Mouse (Mus musculus): ENCODE measurements around the gene Nkiras2. TPM values are rescaled to one million over a fixed set of nuclear protein-coding genes. Genes with fewer than 3 reads are reported as not detected.

The Nkiras2 gene
- polyA plus RNA-seq, 1 experiment from 2014 or later, result 65.4 TPM

- Histone ChIP-seq H3K9me3 (ENCODE audit: low read depth, low read length) (no peaks in the 10 kb centered on the region), H3K36me3 (ENCODE audit: insufficient read depth) (peaks cover 95% of the 10 kb centered on the region), H3K27me3 (ENCODE audit: insufficient read depth, low read length) (no peaks in the 10 kb centered on the region), H3K4me2 (no peak overlapping the region), H3K4me3 (ENCODE audit: low read depth, low read length) (no peak overlapping the region), H3K27ac (ENCODE audit: low read depth) (no peak overlapping the region), H3K9ac (no peak overlapping the region), H3K4me1 (ENCODE audit: insufficient read depth) (no peaks in the 10 kb centered on the region)
- ATAC-seq (ENCODE audit: insufficient read depth), result no peak
- no peak for TF ChIP-seq CTCF (IDR thresholded peaks at IDR 0.05; ENCODE audit: low read depth)
- WGBS, result 76% methylated on average over 2 of the region's 2 CpGs
- DNase-seq, result no peak
These were observed 36.2 kb upstream of the Nkiras2 start for GRCm38 (mm10) chr11:100582836-100583235.

- Histone ChIP-seq H3K9me3 (ENCODE audit: low read depth, low read length) (no peaks in the 10 kb centered on the region), H3K4me2 (no peak overlapping the region), H3K27me3 (ENCODE audit: insufficient read depth, low read length) (no peaks in the 10 kb centered on the region), H3K27ac (ENCODE audit: low read depth) (no peak overlapping the region), H3K4me1 (ENCODE audit: insufficient read depth) (no peaks in the 10 kb centered on the region), H3K36me3 (ENCODE audit: insufficient read depth) (peaks cover 99% of the 10 kb centered on the region), H3K9ac (no peak overlapping the region), H3K4me3 (ENCODE audit: low read depth, low read length) (no peak overlapping the region)
- DNase-seq, result no peak
- ATAC-seq (ENCODE audit: insufficient read depth), result no peak
- WGBS, result 86% methylated on average over 7 of the region's 7 CpGs
- TF ChIP-seq CTCF (IDR thresholded peaks at IDR 0.05; ENCODE audit: low read depth), result no peak
These were observed 34.5 kb upstream of the Nkiras2 start for GRCm38 (mm10) chr11:100584561-100584961.

- H3K9me3 ChIP-seq (ENCODE audit: low read depth, low read length), result no peaks in the 10 kb centered on the region
- H3K4me2 ChIP-seq, result no peak overlapping the region
- peaks cover 99% of the 10 kb centered on the region for H3K36me3 ChIP-seq (ENCODE audit: insufficient read depth)
- no peak overlapping the region for H3K27ac ChIP-seq (ENCODE audit: low read depth)
- H3K4me3 ChIP-seq (ENCODE audit: low read depth, low read length), result no peak overlapping the region
- TF ChIP-seq CTCF (IDR thresholded peaks at IDR 0.05; ENCODE audit: low read depth), result no peak
- no peaks in the 10 kb centered on the region for H3K27me3 ChIP-seq (ENCODE audit: insufficient read depth, low read length)
- ATAC-seq (ENCODE audit: insufficient read depth) (no peak), DNase-seq (no peak)
- WGBS, result 96% methylated on average over 3 of the region's 3 CpGs
- no peak overlapping the region for H3K9ac ChIP-seq
- H3K4me1 ChIP-seq (ENCODE audit: insufficient read depth), result no peaks in the 10 kb centered on the region
These were observed 33.9 kb upstream of the Nkiras2 start for GRCm38 (mm10) chr11:100585148-100585547.

GRCm38 (mm10) chr11:100588462-100588861 lies 30.6 kb upstream of the Nkiras2 start:
- no peak overlapping the region for H3K4me2 ChIP-seq
- no peak overlapping the region for H3K4me3 ChIP-seq (ENCODE audit: low read depth, low read length)
- H3K9ac ChIP-seq, result no peak overlapping the region
- WGBS, result 94% methylated on average over 2 of the region's 2 CpGs
- no peaks in the 10 kb centered on the region for H3K4me1 ChIP-seq (ENCODE audit: insufficient read depth)
- TF ChIP-seq CTCF (IDR thresholded peaks at IDR 0.05; ENCODE audit: low read depth), result no peak
- no peaks in the 10 kb centered on the region for H3K27me3 ChIP-seq (ENCODE audit: insufficient read depth, low read length)
- H3K27ac ChIP-seq (ENCODE audit: low read depth), result no peak overlapping the region
- DNase-seq, result no peak
- ATAC-seq (ENCODE audit: insufficient read depth), result no peak
- H3K9me3 ChIP-seq (ENCODE audit: low read depth, low read length), result no peaks in the 10 kb centered on the region
- peaks cover 100% of the 10 kb centered on the region for H3K36me3 ChIP-seq (ENCODE audit: insufficient read depth)

GRCm38 (mm10) chr11:100592346-100593046 lies 26.5 kb upstream of the Nkiras2 start:
- peaks cover 96% of the 10 kb centered on the region for H3K36me3 ChIP-seq (ENCODE audit: insufficient read depth)
- 90% methylated on average over 11 of the region's 11 CpGs for WGBS
- H3K27me3 ChIP-seq (ENCODE audit: insufficient read depth, low read length), result no peaks in the 10 kb centered on the region
- no peaks in the 10 kb centered on the region for H3K9me3 ChIP-seq (ENCODE audit: low read depth, low read length)
- DNase-seq, result no peak
- no peak overlapping the region for H3K4me3 ChIP-seq (ENCODE audit: low read depth, low read length)
- H3K9ac ChIP-seq, result no peak overlapping the region
- H3K4me1 ChIP-seq (ENCODE audit: insufficient read depth), result no peaks in the 10 kb centered on the region
- H3K4me2 ChIP-seq, result no peak overlapping the region
- no peak for TF ChIP-seq CTCF (IDR thresholded peaks at IDR 0.05; ENCODE audit: low read depth)
- no peak for ATAC-seq (ENCODE audit: insufficient read depth)
- H3K27ac ChIP-seq (ENCODE audit: low read depth), result no peak overlapping the region

- H3K4me1 ChIP-seq (ENCODE audit: insufficient read depth), result no peaks in the 10 kb centered on the region
- peaks cover 96% of the 10 kb centered on the region for H3K36me3 ChIP-seq (ENCODE audit: insufficient read depth)
- DNase-seq (no peak), ATAC-seq (ENCODE audit: insufficient read depth) (no peak)
- no peaks in the 10 kb centered on the region for H3K27me3 ChIP-seq (ENCODE audit: insufficient read depth, low read length)
- no peak overlapping the region for H3K27ac ChIP-seq (ENCODE audit: low read depth)
- H3K4me3 ChIP-seq (ENCODE audit: low read depth, low read length), result no peak overlapping the region
- 77% methylated on average over 7 of the region's 7 CpGs for WGBS
- no peak overlapping the region for H3K9ac ChIP-seq
- H3K9me3 ChIP-seq (ENCODE audit: low read depth, low read length), result no peaks in the 10 kb centered on the region
- H3K4me2 ChIP-seq, result no peak overlapping the region
- TF ChIP-seq CTCF (IDR thresholded peaks at IDR 0.05; ENCODE audit: low read depth), result no peak
These were observed 24.4 kb upstream of the Nkiras2 start for GRCm38 (mm10) chr11:100594608-100595007.

- H3K9me3 ChIP-seq (ENCODE audit: low read depth, low read length), result no peaks in the 10 kb centered on the region
- 79% methylated on average over 4 of the region's 4 CpGs for WGBS
- H3K4me2 ChIP-seq, result no peak overlapping the region
- ATAC-seq (ENCODE audit: insufficient read depth) (no peak), DNase-seq (no peak)
- peaks cover 96% of the 10 kb centered on the region for H3K36me3 ChIP-seq (ENCODE audit: insufficient read depth)
- H3K9ac ChIP-seq, result no peak overlapping the region
- TF ChIP-seq CTCF (IDR thresholded peaks at IDR 0.05; ENCODE audit: low read depth), result no peak
- no peak overlapping the region for H3K27ac ChIP-seq (ENCODE audit: low read depth)
- H3K4me3 ChIP-seq (ENCODE audit: low read depth, low read length), result no peak overlapping the region
- H3K4me1 ChIP-seq (ENCODE audit: insufficient read depth), result no peaks in the 10 kb centered on the region
- no peaks in the 10 kb centered on the region for H3K27me3 ChIP-seq (ENCODE audit: insufficient read depth, low read length)
These were observed 23.5 kb upstream of the Nkiras2 start for GRCm38 (mm10) chr11:100595533-100595932.

All from lung, embryonic 14.5 days (tissue).